Mouse (Mus musculus) midbrain, embryonic 11.5 days (tissue): ENCODE results near the gene Xab2. TPM values are rescaled to one million over a fixed set of nuclear protein-coding genes. Genes with fewer than 3 reads are reported as not detected.

ENCODE experiments used
- ATAC-seq: fragments of 200-750 bp; cut with Nextera tagmentation; 2 replicates; pipeline ENCODE4 v1.8.0; 2017; ENCODE audit warnings: moderate TSS enrichment, moderate library complexity; ENCODE audit not compliant: low FRiP score
- DNase-seq: peaks from one replicate; pipeline ENCODE4 v3.0.0; 2015; ENCODE audit warnings: low spot score; ENCODE audit errors: missing footprints
- H3K27ac ChIP-seq: fragments of 300-500 bp; sonication (generic); 2 replicates; pipeline ENCODE4 v1.5.1; 2014; ENCODE audit warnings: low read depth, low read length
- H3K27me3 ChIP-seq: fragments of 300-500 bp; sonication (generic); 2 replicates; pipeline ENCODE4 v1.6.1; 2014; ENCODE audit warnings: mild to moderate bottlenecking, low read length, moderate library complexity, mixed read lengths; ENCODE audit not compliant: control insufficient read depth, insufficient read depth
- H3K36me3 ChIP-seq: fragments of 300-500 bp; sonication (generic); 2 replicates; pipeline ENCODE4 v1.6.1; 2014; ENCODE audit warnings: mild to moderate bottlenecking, low read length, moderate library complexity, mixed read lengths; ENCODE audit not compliant: control insufficient read depth, insufficient read depth
- H3K4me1 ChIP-seq: fragments of 300-500 bp; sonication (generic); 2 replicates; pipeline ENCODE4 v1.6.1; 2014; ENCODE audit warnings: low read length; ENCODE audit not compliant: control insufficient read depth, insufficient read depth
- H3K4me2 ChIP-seq: fragments of 300-500 bp; sonication (generic); 2 replicates; pipeline ENCODE4 v1.6.1; 2014; ENCODE audit warnings: mild to moderate bottlenecking, moderate library complexity
- H3K4me3 ChIP-seq: fragments of 300-500 bp; sonication (generic); 2 replicates; pipeline ENCODE4 v1.5.1; 2014; ENCODE audit warnings: low read depth, low read length
- H3K9ac ChIP-seq: fragments of 300-500 bp; sonication (generic); 2 replicates; pipeline ENCODE4 v1.6.1; 2014; ENCODE audit warnings: low read length
- H3K9me3 ChIP-seq: fragments of 300-500 bp; sonication (generic); 2 replicates; pipeline ENCODE4 v1.6.1; 2016; ENCODE audit warnings: low read length; ENCODE audit not compliant: control insufficient read depth
- WGBS: fragments of 180-500 bp; shearing (Covaris S2); extraction: QIAGEN DNeasy Blood & Tissue Kit; methylation state at CpG from one replicate; pipeline ENCODE4 v1.1.7; 2014; 5-methylcytosine and 5-hydroxymethylcytosine counted together
- polyA plus RNA-seq: library from polyadenylated mRNA; unstranded; fragments of >200 nt; fragmentation: Nextera tagmentation; extraction: Ambion mirVana; gene quantifications from 2 replicates; pipeline ENCODE4 v1.2.1, GENCODE M21; 2014

Gene Xab2
- polyA plus RNA-seq, 1 experiment from 2014 or later, result 63.8 TPM

DNA sequence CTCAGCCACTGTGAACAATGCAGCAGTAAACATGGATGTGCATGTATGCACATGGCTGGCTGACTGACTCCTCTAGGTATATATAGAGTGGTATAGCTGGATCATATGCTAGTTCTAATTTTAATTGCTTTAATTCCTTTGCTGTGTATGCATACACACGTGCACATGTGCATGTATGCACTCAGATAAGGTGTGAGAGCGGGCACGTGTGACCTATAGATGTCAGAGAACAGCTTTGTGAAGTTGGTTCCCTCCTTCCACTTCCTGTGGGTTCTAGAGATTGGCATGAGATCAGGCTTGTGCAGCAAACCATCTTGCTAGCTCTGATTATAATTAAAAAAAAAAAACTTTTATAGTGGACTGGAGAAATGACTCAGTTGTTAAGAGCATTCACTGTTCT, 31.7 kb upstream of the Xab2 start:
- Histone ChIP-seq H3K27ac (no peak overlapping the region), H3K9ac (no peak overlapping the region)
- WGBS, result 71% methylated on average over 3 of the region's 3 CpGs

DNA sequence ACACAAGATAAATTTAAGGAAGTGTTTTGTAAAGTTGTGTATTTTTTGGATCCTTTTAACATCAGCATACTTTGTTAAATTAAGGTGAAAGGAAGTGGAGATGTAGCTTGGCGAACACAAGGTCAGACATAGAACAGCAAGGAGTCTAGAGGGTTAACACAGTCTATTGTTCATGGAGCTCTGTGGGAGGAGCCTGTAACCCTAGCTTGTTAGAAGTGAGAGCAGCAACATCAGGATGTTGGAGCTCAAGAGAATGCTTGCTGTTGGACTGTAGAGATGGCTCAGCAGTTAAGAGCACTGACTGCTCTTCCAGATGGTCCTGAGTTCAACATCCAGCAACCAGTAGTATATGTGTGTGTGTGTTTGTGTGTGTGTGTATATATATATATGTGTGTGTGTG, 27.9 kb upstream of the Xab2 start:
- Histone ChIP-seq H3K9ac (no peak overlapping the region), H3K9me3 (no peaks in the 10 kb centered on the region), H3K4me3 (no peak overlapping the region), H3K27ac (no peak overlapping the region), H3K27me3 (no peaks in the 10 kb centered on the region), H3K36me3 (no peaks in the 10 kb centered on the region), H3K4me2 (no peak overlapping the region), H3K4me1 (no peaks in the 10 kb centered on the region)
- WGBS, result 27% methylated on average over 1 of the region's 1 CpGs
- DNase-seq (no peak), ATAC-seq (no peak)

More for the DNA sequence above, 31.7 kb upstream of the Xab2 start:
- DNase-seq (no peak), ATAC-seq (no peak)
- Histone ChIP-seq H3K4me3 (no peak overlapping the region), H3K36me3 (no peaks in the 10 kb centered on the region), H3K4me1 (peaks cover 8% of the 10 kb centered on the region), H3K9me3 (no peaks in the 10 kb centered on the region), H3K4me2 (no peak overlapping the region), H3K27me3 (no peaks in the 10 kb centered on the region)

DNA sequence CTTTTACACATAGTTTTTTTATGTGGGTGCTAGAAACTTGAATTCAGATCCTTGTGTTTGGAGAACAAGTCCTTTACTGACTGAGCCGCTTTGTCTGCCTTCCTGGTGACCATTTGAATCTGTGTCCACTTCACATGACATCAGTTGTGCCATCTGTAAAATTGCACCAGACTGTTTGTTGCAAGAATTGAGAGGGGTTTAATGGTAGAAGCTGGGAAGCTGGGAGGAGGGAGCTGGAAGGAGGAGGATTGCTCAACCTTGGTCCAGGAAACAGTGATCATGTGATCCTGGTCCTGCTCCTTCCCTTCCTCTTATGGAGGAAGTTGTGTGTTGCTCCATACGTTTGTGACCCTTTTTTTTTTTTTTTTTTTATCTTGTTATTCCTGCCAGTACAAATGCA, 27.2 kb upstream of the Xab2 start:
- no peaks in the 10 kb centered on the region for H3K27me3 ChIP-seq
- H3K27ac ChIP-seq, result no peak overlapping the region
- 78% methylated on average over 2 of the region's 2 CpGs for WGBS
- H3K36me3 ChIP-seq, result no peaks in the 10 kb centered on the region
- no peaks in the 10 kb centered on the region for H3K4me1 ChIP-seq
- ATAC-seq (no peak), DNase-seq (no peak)
- no peak overlapping the region for H3K4me2 ChIP-seq
- no peak overlapping the region for H3K4me3 ChIP-seq
- no peaks in the 10 kb centered on the region for H3K9me3 ChIP-seq
- no peak overlapping the region for H3K9ac ChIP-seq

DNA sequence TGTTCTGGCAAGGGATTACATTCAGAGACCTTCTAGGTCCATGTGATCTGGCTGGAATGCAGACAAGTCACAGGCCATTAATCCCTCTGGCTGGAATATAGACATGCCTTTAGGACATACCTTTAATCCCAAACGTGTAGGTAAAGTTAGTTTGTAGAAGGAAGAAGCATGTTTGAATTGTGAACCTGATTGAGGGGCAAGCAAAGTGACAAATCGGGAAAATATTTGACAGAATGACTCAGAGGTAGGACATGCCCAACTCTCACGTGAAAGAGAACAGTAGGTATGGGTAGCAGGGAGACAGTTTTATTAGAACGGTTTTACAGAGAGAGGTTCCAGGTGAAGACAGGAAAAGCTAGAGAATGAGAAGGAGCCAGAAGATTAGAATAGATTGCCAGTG, 26.4 kb upstream of the Xab2 start:
- WGBS, result 84% methylated on average over 4 of the region's 4 CpGs

DNA sequence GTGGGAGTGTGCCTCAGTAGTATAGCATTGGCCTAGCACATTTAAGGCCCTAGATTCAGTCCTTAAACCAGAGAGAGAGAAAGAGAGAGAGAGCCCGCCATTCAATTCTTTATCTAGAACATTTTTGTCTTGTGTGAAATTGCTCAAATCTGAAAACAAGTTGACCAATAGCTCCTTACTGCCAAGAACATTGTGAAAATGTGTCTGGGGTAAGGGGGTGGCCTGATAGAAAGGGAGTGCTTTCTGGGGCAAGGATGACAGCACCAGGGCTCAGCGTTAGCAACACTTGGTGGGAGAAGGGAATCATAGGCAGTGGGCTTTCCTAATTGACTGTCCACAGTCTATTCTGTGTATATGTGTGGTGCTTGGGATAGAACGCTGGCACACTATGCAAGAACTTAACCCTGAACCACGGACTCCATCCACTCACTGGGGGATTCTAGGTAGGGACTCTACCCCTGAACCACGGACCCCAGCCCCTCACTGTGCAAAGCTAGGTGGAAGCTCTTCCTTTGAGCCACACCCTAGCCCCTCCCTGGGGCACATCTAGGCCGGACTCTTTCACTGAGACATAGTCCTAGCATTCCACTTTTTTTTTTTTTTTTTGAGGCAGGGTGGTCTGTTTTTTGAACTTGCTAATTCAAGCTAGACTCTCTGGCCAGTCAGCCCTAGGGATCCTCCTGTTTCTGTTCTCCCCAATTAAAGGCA, 25.9 kb upstream of the Xab2 start:
- H3K4me3 ChIP-seq, result no peak overlapping the region
- WGBS, result 84% methylated on average over 6 of the region's 6 CpGs
- H3K27ac ChIP-seq, result no peak overlapping the region
- no peak for ATAC-seq
- no peaks in the 10 kb centered on the region for H3K4me1 ChIP-seq
- H3K27me3 ChIP-seq, result no peaks in the 10 kb centered on the region
- H3K4me2 ChIP-seq, result no peak overlapping the region
- no peak for DNase-seq
- H3K9me3 ChIP-seq, result no peaks in the 10 kb centered on the region
- no peaks in the 10 kb centered on the region for H3K36me3 ChIP-seq
- H3K9ac ChIP-seq, result no peak overlapping the region

More for the DNA sequence above, 26.4 kb upstream of the Xab2 start:
- Histone ChIP-seq H3K27me3 (no peaks in the 10 kb centered on the region), H3K27ac (no peak overlapping the region), H3K9me3 (no peaks in the 10 kb centered on the region), H3K4me2 (no peak overlapping the region), H3K4me3 (no peak overlapping the region), H3K9ac (no peak overlapping the region), H3K4me1 (no peaks in the 10 kb centered on the region), H3K36me3 (no peaks in the 10 kb centered on the region)
- no peak for ATAC-seq
- DNase-seq, result no peak

DNA sequence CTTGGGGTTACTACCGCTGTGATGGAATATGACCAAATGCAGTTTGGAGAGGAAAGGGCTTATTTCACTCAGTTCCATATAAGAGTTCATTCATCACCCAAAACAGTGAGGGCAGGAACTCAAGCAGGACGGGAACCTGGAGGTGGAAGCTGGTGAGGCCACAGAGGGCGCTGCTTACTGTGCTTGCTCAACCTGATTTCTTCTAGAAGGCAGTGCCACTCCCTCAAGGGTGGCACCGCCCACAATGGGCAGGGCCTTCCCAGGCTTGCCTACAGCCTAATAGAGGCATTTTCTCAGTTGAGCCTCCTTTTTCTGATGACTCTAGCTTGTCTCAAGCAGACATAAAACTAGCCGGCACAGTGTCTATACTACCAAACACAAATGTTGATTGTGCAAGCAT, 24.7 kb upstream of the Xab2 start:
- H3K9ac ChIP-seq, result no peak overlapping the region
- no peak overlapping the region for H3K27ac ChIP-seq
- DNase-seq, result no peak
- ATAC-seq, result no peak
- WGBS, result 24% methylated on average over 5 of the region's 5 CpGs
- no peaks in the 10 kb centered on the region for H3K4me1 ChIP-seq
- no peak overlapping the region for H3K4me3 ChIP-seq
- H3K4me2 ChIP-seq, result no peak overlapping the region
- H3K9me3 ChIP-seq, result no peaks in the 10 kb centered on the region
- H3K27me3 ChIP-seq, result no peaks in the 10 kb centered on the region
- no peaks in the 10 kb centered on the region for H3K36me3 ChIP-seq

DNA sequence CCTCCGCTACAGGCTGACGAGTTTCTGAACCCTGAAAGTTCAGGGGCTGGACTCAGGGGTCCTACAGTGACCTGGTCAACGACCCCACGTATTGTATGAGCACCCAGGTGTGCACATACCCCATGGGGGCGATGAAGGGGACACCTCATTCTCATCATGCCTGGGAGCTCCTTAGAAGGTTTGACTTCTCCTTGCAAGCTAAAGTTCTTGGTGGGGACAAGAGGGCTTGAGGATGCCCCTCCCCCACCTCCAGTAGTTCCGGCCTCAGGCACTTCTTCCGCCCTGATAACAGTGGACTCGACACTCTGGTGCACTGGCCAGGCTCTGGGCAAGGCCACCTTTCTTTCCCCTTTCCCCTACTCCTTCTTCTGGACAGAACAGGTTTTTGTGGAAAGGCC, 10.4 kb upstream of the Xab2 start:
- DNase-seq, result no peak
- no peaks in the 10 kb centered on the region for H3K9me3 ChIP-seq
- H3K9ac ChIP-seq, result peak overlapping the region; percentile 59; the same call in 1 of the 2 replicates
- H3K27me3 ChIP-seq, result 0 out of 2 replicates have a peak, but pooled peaks cover 2% of the 10 kb centered on the region
- peak overlapping the region; percentile 62 for H3K4me2 ChIP-seq
- peak; percentile 15 for ATAC-seq
- H3K27ac ChIP-seq, result no peak overlapping the region
- peaks cover 6% of the 10 kb centered on the region; the same call in 1 of the 2 replicates for H3K4me1 ChIP-seq
- no peaks in the 10 kb centered on the region for H3K36me3 ChIP-seq
- H3K4me3 ChIP-seq, result peak overlapping the region; percentile 50
- 27% methylated on average over 8 of the region's 8 CpGs for WGBS

DNA sequence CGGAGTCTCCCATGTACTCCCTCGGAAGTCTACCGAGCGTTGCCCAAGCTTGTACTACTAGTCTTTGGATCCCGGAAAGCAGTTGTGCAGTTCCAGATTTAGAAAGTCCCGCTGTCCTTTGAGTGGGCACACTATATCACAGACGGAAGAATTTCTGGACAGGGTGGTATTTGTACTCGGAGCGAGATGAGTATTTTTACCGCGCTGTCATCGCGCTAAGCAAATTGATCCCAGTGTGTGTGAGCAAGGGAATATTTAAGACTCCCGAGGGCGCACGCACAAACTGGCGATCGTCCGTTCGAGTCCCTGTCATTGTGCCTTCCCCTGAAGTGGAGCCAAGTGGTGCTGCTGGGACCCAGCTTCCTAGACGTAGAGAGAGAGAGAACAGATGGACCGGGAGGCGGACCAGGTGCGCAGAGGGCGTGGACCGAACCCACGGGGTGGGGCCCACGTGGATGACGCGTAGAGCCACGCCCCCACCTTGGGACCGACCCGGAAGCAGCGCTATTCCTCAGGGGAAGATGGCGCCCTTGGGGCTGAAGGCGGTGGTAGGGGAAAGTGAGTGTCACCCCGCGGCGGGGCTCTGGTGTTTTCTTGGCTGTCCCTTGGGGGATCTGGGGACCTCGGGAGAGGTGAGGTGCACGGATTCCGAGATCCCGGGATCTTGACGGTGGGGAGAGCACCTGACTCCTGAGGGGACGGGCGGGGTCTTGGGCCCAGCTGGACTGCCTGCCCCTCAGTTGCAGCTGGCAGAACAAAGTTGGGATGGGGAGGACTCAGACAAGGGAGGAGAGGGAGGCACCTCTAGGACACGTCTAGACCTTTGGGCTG, 9.7 kb upstream of the Xab2 start, which contains the start of gene Stxbp2:
TSS of gene Stxbp2 (plus strand) at position 309 of the 831 bp plus-strand sequence.
- DNase-seq, result peak; percentile 90
- peaks cover 6% of the 10 kb centered on the region; the same call in 1 of the 2 replicates for H3K4me1 ChIP-seq
- H3K4me3 ChIP-seq, result peak within 1 kb of the TSS; percentile 50
- H3K4me2 ChIP-seq, result peak within 1 kb of the TSS; percentile 62
- peak within 1 kb of the TSS; percentile 59 for H3K9ac ChIP-seq
- H3K9me3 ChIP-seq, result no peaks in the 10 kb centered on the region
- no peak within 1 kb of the TSS for H3K27ac ChIP-seq
- no peaks in the 10 kb centered on the region for H3K36me3 ChIP-seq
- ATAC-seq, result peak; percentile 85
- WGBS, result 7% methylated on average over 47 of the region's 47 CpGs
- H3K27me3 ChIP-seq, result 0 out of 2 replicates have a peak, but pooled peaks cover 2% of the 10 kb centered on the region

DNA sequence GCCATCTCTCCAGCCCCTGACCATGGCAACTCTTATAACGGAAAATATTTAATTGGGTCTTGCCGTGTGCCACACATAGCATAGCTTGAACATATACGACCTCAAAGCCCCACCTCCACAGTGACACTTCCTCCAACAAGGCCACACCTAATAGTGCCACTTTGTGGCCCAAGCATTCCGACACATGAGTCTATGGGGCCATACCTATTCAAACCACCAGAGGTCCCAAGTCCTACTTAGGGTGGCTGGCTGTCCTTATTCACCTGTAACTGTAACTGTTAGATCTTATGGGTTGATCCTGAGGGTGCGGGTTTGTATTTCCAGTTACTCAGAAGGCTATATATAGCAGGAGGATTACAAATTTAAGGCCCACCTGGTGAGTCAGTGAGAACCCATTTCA, 6.9 kb upstream of the Xab2 start:
- Histone ChIP-seq H3K27me3 (0 out of 2 replicates have a peak, but pooled peaks cover 2% of the 10 kb centered on the region), H3K27ac (no peak overlapping the region), H3K36me3 (no peaks in the 10 kb centered on the region), H3K9ac (no peak overlapping the region), H3K4me3 (no peak overlapping the region), H3K4me2 (no peak overlapping the region), H3K4me1 (peaks cover 6% of the 10 kb centered on the region; the same call in 1 of the 2 replicates), H3K9me3 (no peaks in the 10 kb centered on the region)
- DNase-seq (no peak), ATAC-seq (no peak)
- WGBS, result 24% methylated on average over 5 of the region's 5 CpGs
